Mouse (Mus musculus) liver, embryonic 11.5 days (tissue): Measurements from ENCODE around the gene Map3k21. TPM values are rescaled to one million over a fixed set of nuclear protein-coding genes. Genes with fewer than 3 reads are reported as not detected.

ENCODE experiments used
- ATAC-seq: fragments of 200-750 bp; cut with Nextera tagmentation; replicated peaks from 2 replicates; pipeline ENCODE4 v1.8.0; 2017; ENCODE audit warnings: moderate number of reproducible peaks, mild to moderate bottlenecking, moderate TSS enrichment, moderate library complexity; ENCODE audit not compliant: low FRiP score
- DNase-seq: peaks from one replicate; pipeline ENCODE4 v3.0.0-alpha.2; 2017; ENCODE audit warnings: low spot score
- H3K27ac ChIP-seq: fragments of 300-500 bp; sonication (generic); 2 replicates; pipeline ENCODE4 v1.5.1; 2014; ENCODE audit warnings: mild to moderate bottlenecking, low read depth, low read length, control low read depth
- H3K27me3 ChIP-seq: fragments of 300-500 bp; sonication (generic); replicated peaks from 2 replicates; pipeline ENCODE4 v1.6.1; 2014; ENCODE audit warnings: low read length, mixed read lengths; ENCODE audit not compliant: control insufficient read depth, insufficient read depth
- H3K36me3 ChIP-seq: fragments of 300-500 bp; sonication (generic); 2 replicates; pipeline ENCODE4 v1.6.1; 2014; ENCODE audit warnings: mild to moderate bottlenecking, low read length, moderate library complexity, mixed read lengths; ENCODE audit not compliant: control insufficient read depth, insufficient read depth
- H3K4me1 ChIP-seq: fragments of 300-500 bp; sonication (generic); replicated peaks from 2 replicates; pipeline ENCODE4 v1.6.1; 2014; ENCODE audit warnings: low read length, mixed read lengths; ENCODE audit not compliant: control insufficient read depth, insufficient read depth
- H3K4me2 ChIP-seq: fragments of 300-500 bp; sonication (generic); 2 replicates; pipeline ENCODE4 v1.6.1; 2014; ENCODE audit warnings: mild to moderate bottlenecking, control low read depth, moderate library complexity
- H3K4me3 ChIP-seq: fragments of 300-500 bp; sonication (generic); 2 replicates; pipeline ENCODE4 v1.5.1; 2014; ENCODE audit warnings: low read depth, low read length, control low read depth
- H3K9ac ChIP-seq: fragments of 300-500 bp; sonication (generic); 2 replicates; pipeline ENCODE4 v1.6.1; 2014; ENCODE audit warnings: low read depth, low read length, control low read depth
- H3K9me3 ChIP-seq: fragments of 300-500 bp; sonication (generic); 2 replicates; pipeline ENCODE4 v1.6.1; 2016; ENCODE audit warnings: low read length, inconsistent platforms, mixed read lengths; ENCODE audit not compliant: control insufficient read depth
- WGBS: fragments of 180-500 bp; shearing (Covaris S2); extraction: QIAGEN DNeasy Blood & Tissue Kit; methylation state at CpG from one replicate; pipeline ENCODE4 v1.1.7; 2014; 5-methylcytosine and 5-hydroxymethylcytosine counted together
- polyA plus RNA-seq: library from polyadenylated mRNA; unstranded; fragments of >200 nt; fragmentation: Nextera tagmentation; extraction: Ambion mirVana; gene quantifications from 2 replicates; pipeline ENCODE4 v1.2.1, GENCODE M21; 2014

Gene Map3k21
- polyA plus RNA-seq, 1 experiment from 2014 or later = 0.07 TPM

- no peak overlapping the region for H3K4me3 ChIP-seq
- H3K4me1 ChIP-seq = no peaks in the 10 kb centered on the region
- no peak for ATAC-seq
- H3K27ac ChIP-seq = no peak overlapping the region
- H3K36me3 ChIP-seq = no peaks in the 10 kb centered on the region
- DNase-seq = no peak
- H3K4me2 ChIP-seq = no peak overlapping the region
- peaks cover 3% of the 10 kb centered on the region; the same call in 1 of the 2 replicates for H3K27me3 ChIP-seq
- 65% methylated on average over 9 of the region's 9 CpGs for WGBS
- no peak overlapping the region for H3K9ac ChIP-seq
- H3K9me3 ChIP-seq = no peaks in the 10 kb centered on the region
Observed at GRCm38 (mm10) chr8:125920761-125921160, 10.5 kb downstream of the Map3k21 start.

- no peaks in the 10 kb centered on the region for H3K36me3 ChIP-seq
- H3K4me3 ChIP-seq = no peak overlapping the region
- H3K9me3 ChIP-seq = no peaks in the 10 kb centered on the region
- H3K9ac ChIP-seq = no peak overlapping the region
- peaks cover 3% of the 10 kb centered on the region; the same call in 1 of the 2 replicates for H3K27me3 ChIP-seq
- H3K27ac ChIP-seq = no peak overlapping the region
- no peak for ATAC-seq
- WGBS = 73% methylated on average over 3 of the region's 3 CpGs
- H3K4me1 ChIP-seq = no peaks in the 10 kb centered on the region
- no peak overlapping the region for H3K4me2 ChIP-seq
- no peak for DNase-seq
Observed at GRCm38 (mm10) chr8:125922333-125922732, 12.1 kb downstream of the Map3k21 start.

DNA sequence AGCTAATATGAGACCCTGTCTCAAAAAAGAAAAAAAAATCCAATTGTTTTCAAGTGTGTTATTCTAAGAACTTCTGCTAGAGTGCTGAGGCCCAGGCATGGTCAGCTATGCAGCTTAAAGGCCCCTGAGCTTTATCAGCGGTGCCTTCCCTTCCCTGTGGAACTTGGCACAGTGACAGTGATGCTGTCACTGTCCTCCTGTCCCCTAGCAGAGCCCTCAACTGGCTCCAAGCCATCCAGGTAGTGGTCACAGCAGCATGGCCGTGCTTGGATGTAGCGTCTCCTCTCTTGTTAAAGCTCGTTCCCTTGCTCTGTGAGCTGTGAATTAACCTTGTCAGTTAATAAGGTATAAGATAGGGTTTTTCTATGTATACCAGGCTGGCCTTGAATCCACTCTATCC lies 16.4 kb downstream of the Map3k21 start:
- DNase-seq = no peak
- no peak for ATAC-seq
- 77% methylated on average over 4 of the region's 4 CpGs for WGBS

GRCm38 (mm10) chr8:125930276-125931046 lies 20.2 kb downstream of the Map3k21 start:
- DNase-seq = no peak
- Histone ChIP-seq H3K27ac (no peak overlapping the region), H3K4me3 (no peak overlapping the region), H3K9me3 (no peaks in the 10 kb centered on the region), H3K4me1 (no peaks in the 10 kb centered on the region), H3K4me2 (no peak overlapping the region), H3K36me3 (no peaks in the 10 kb centered on the region), H3K27me3 (no peaks in the 10 kb centered on the region), H3K9ac (no peak overlapping the region)
- WGBS = 74% methylated on average over 11 of the region's 11 CpGs
- peak; percentile 45; the same call in 1 of the 2 replicates for ATAC-seq

More for the DNA sequence above, 16.4 kb downstream of the Map3k21 start:
- Histone ChIP-seq H3K27me3 (no peaks in the 10 kb centered on the region), H3K4me3 (no peak overlapping the region), H3K4me1 (no peaks in the 10 kb centered on the region), H3K4me2 (no peak overlapping the region), H3K36me3 (no peaks in the 10 kb centered on the region), H3K9me3 (no peaks in the 10 kb centered on the region), H3K27ac (no peak overlapping the region), H3K9ac (no peak overlapping the region)

DNA sequence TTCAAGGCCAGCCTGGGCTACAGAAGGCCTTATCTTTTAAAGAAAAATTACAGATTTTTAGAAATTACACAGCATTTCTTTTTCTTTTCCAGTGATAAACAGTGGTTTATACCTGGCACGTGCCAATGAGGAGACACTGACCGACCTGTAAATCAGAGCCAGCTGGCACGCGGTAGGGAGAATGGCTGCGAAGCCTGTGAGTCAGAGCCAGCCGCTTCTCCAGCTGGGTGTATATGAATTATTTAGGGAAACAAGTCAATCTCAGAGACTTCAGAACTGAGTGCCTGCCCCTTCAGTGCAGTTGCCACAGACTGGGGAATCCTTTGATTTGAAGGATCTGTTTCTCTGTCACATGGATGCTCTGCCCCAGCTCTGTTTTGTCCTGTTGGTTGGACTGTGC lies 21.6 kb downstream of the Map3k21 start:
- WGBS = 93% methylated on average over 6 of the region's 6 CpGs
- no peak overlapping the region for H3K4me2 ChIP-seq
- no peak for DNase-seq
- ATAC-seq = no peak
- no peak overlapping the region for H3K4me3 ChIP-seq
- H3K27ac ChIP-seq = no peak overlapping the region
- no peaks in the 10 kb centered on the region for H3K27me3 ChIP-seq
- no peaks in the 10 kb centered on the region for H3K4me1 ChIP-seq
- H3K9me3 ChIP-seq = no peaks in the 10 kb centered on the region
- H3K9ac ChIP-seq = no peak overlapping the region
- H3K36me3 ChIP-seq = no peaks in the 10 kb centered on the region

- H3K4me1 ChIP-seq = no peaks in the 10 kb centered on the region
- H3K4me2 ChIP-seq = no peak overlapping the region
- no peak for DNase-seq
- no peak overlapping the region for H3K9ac ChIP-seq
- no peak overlapping the region for H3K27ac ChIP-seq
- ATAC-seq = no peak
- no peaks in the 10 kb centered on the region for H3K36me3 ChIP-seq
- WGBS = 47% methylated on average over 9 of the region's 9 CpGs
- H3K4me3 ChIP-seq = no peak overlapping the region
- no peaks in the 10 kb centered on the region for H3K27me3 ChIP-seq
- no peaks in the 10 kb centered on the region for H3K9me3 ChIP-seq
Observed at GRCm38 (mm10) chr8:125935649-125936048, 25.4 kb downstream of the Map3k21 start.

GRCm38 (mm10) chr8:125944511-125944910 lies 34.3 kb downstream of the Map3k21 start:
- Histone ChIP-seq H3K9me3 (no peaks in the 10 kb centered on the region), H3K36me3 (no peaks in the 10 kb centered on the region), H3K9ac (no peak overlapping the region), H3K27me3 (no peaks in the 10 kb centered on the region; the same call in none of the 2 replicates), H3K4me1 (no peaks in the 10 kb centered on the region), H3K27ac (no peak overlapping the region), H3K4me2 (no peak overlapping the region), H3K4me3 (no peak overlapping the region)
- no peak for DNase-seq
- WGBS = 90% methylated on average over 4 of the region's 4 CpGs
- no peak for ATAC-seq

DNA sequence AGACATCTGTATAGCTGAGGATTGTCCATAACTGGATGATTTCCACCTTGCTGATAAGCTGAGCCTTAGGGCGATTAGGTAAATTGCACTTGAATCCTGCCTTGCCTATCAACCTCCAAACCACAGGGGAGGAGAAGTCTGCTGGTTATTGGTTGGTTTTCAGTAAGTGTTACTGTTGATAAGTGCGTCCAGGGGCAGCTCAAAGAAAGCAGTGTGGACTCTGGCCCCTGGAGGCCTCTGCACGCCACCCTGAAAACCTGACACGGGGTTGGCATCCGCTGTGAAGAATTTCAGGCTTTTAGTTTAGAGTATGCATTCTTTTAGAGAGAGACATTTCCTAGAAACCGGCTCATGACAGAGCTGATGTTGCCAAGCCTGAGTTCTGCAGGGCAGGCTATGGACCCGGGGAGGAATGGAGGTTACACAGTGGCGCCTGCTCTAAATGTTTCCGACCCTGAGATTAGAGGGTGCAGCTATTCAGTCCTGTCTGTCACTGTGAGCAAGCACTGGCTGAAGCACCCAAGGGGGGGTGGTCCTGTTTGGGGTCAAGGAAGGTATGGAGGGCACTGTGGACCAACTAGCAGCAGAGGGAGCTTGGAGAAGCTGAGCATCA lies 38.6 kb downstream of the Map3k21 start:
- Histone ChIP-seq H3K36me3 (no peaks in the 10 kb centered on the region), H3K4me3 (no peak overlapping the region), H3K4me1 (no peaks in the 10 kb centered on the region), H3K27ac (no peak overlapping the region), H3K9me3 (no peaks in the 10 kb centered on the region), H3K27me3 (no peaks in the 10 kb centered on the region), H3K4me2 (no peak overlapping the region), H3K9ac (no peak overlapping the region)
- 75% methylated on average over 9 of the region's 9 CpGs for WGBS
- no peak for DNase-seq
- ATAC-seq = no peak; the same call in 1 of the 2 replicates
